Mouse (Mus musculus): Measurements from ENCODE around the gene Dapk3. TPM values are rescaled to one million over a fixed set of nuclear protein-coding genes. Genes with fewer than 3 reads are reported as not detected.
A peak's percentile ranks its signal among the peaks of the same experiment; 100 is the strongest.

Dapk3 gene
- polyA plus RNA-seq, 1 experiment: 228 TPM

DNA sequence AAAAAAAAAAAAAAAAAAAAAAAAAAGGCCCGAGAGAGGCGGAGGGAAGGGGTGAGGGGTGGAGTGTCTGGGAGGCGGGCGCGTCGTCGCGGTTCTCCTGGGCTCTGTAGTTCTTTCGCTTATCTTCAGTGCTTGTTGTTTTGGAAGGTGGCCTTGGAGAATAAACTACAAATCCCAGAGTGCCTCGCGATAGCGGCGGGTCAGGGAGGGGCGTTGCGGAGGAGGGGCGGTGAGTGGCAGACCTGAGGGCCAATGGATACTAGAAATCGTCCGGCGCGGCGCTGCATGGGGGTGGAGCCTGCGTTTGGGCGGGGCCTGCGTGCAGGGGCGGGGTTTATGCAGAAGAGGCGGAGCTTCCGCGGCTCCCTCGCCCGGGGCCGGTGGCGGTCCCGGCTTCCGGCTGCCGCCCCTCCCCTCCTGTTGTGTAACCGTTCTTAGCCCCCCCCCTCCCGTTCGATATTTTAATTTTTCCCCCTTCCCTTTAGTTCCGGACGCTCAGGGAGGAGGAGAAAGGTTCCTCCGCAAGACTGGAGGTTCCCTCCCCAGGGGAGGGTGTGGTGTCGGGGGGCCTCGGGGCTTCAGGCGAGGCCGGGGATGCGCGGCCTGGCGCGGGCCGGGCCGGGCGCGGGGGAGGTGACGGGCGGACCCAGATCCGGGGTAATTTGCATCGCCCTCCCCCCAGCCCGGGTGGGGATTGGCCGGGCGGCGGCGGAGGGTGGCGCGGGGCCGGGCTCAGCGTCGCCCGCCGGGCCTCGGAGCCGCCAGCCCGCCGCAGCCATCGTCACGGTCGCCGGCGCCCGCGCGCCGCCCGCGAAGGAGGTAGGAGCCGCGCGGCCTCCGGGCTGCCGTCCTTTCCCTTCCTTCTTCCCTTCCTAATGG lies 45.3 kb upstream of the Dapk3 start:
- WGBS: 1% methylated on average over 79 of the region's 89 CpGs
- TF ChIP-seq POLR2A (IDR thresholded peaks at IDR 0.05; ENCODE audit: low read depth, low read length) (peak; percentile 26; the same call in 1 of the 2 replicates), CTCF (IDR thresholded peaks at IDR 0.05; ENCODE audit: extremely low read depth, insufficient read length, insufficient replicate concordance, low read depth, low read length) (no peak)
- H3K27me3 ChIP-seq (ENCODE audit: control insufficient read depth, insufficient read depth, low read length): no peaks in the 10 kb centered on the region
- no peaks in the 10 kb centered on the region for H3K36me3 ChIP-seq (ENCODE audit: control insufficient read depth, insufficient read depth, low read length)
- peak overlapping the region; percentile 91 for H3K4me3 ChIP-seq (ENCODE audit: low read depth, low read length)
- H3K27ac ChIP-seq (ENCODE audit: insufficient read depth, low read depth, low read length): peak overlapping the region; percentile 88
- peaks cover 38% of the 10 kb centered on the region for H3K4me1 ChIP-seq (ENCODE audit: control insufficient read depth, insufficient read depth, insufficient read length, low read length)

DNA sequence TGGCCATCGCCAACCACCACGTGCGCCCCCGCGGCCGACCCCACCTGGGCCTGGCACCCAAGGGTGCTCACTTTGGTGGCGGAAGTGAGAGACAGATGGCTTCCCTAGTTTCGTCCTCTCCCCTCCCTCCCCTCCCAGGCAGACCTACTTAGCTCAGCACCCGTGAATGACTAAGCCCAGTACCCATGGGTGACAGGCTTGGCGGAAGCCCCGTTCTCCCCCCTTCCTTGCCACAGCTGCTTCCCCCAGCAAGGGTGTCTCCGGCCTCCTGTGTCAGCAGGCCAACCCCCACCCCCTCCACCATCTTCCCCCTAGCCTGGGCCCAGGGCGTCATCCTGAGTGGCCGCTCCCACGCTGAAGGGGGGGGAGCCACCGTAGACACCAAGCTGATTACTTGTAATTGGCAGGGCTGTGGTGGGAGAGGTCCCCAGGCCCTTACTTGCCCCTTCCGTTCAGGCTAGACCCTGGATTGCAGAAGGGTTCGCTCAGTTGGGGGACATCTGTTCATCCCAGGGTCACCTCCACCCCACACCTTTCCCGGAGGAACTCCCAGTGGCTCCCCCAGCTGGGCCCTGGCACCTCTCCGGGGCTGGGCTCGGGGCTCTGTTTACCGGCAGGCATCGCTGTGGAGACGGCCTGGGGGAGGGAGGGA lies 44.5 kb upstream of the Dapk3 start:
- 1% methylated on average over 24 of the region's 24 CpGs for WGBS
- H3K4me1 ChIP-seq (ENCODE audit: control insufficient read depth, insufficient read depth, insufficient read length, low read length): peaks cover 40% of the 10 kb centered on the region
- no peak for TF ChIP-seq CTCF (IDR thresholded peaks at IDR 0.05; ENCODE audit: extremely low read depth, insufficient read length, insufficient replicate concordance, low read depth, low read length)
- no peak for TF ChIP-seq POLR2A (IDR thresholded peaks at IDR 0.05; ENCODE audit: low read depth, low read length)
- peak overlapping the region; percentile 88 for H3K27ac ChIP-seq (ENCODE audit: insufficient read depth, low read depth, low read length)
- H3K27me3 ChIP-seq (ENCODE audit: control insufficient read depth, insufficient read depth, low read length): no peaks in the 10 kb centered on the region
- no peaks in the 10 kb centered on the region for H3K36me3 ChIP-seq (ENCODE audit: control insufficient read depth, insufficient read depth, low read length)
- H3K4me3 ChIP-seq (ENCODE audit: low read depth, low read length): peak overlapping the region; percentile 91

DNA sequence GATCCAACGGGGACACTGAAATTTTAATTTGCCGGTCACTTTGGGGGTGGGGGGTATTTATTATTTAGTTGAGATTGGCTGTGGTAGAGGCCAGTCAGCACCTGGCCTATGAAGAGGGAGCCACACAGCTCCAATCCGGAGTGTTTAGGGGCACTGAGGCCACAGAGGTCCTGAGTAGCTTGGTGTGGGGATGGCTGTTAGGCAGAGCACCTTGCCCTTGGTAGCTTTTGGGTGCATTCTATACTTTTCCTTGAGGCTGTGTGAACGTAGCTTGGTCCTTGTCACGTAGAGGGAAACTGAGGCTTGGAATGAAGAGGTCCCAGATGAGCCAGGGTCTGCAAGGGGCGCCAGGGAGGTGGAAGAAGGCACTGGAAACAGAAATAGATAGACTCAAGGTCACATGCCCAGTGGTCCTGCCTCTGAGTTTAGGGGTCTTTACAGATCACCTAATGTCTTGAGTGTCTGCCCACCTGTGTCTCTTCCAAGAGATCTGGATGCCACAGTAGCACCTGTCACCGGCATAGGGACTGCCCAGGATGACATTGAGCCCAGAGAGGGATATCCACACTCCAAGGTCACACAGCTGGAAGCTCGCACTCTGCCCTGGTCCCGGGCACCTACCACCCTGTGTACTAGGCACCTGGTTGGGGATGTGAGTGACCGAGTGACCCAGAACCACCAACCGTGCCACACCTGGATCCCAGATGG lies 43.8 kb upstream of the Dapk3 start:
- no peaks in the 10 kb centered on the region for H3K27me3 ChIP-seq (ENCODE audit: control insufficient read depth, insufficient read depth, low read length)
- H3K4me1 ChIP-seq (ENCODE audit: control insufficient read depth, insufficient read depth, insufficient read length, low read length): peaks cover 46% of the 10 kb centered on the region
- H3K36me3 ChIP-seq (ENCODE audit: control insufficient read depth, insufficient read depth, low read length): peaks cover 6% of the 10 kb centered on the region
- H3K27ac ChIP-seq (ENCODE audit: insufficient read depth, low read depth, low read length): peak overlapping the region; percentile 88
- peak overlapping the region; percentile 91 for H3K4me3 ChIP-seq (ENCODE audit: low read depth, low read length)
- TF ChIP-seq CTCF (IDR thresholded peaks at IDR 0.05; ENCODE audit: extremely low read depth, insufficient read length, insufficient replicate concordance, low read depth, low read length): no peak
- no peak for TF ChIP-seq POLR2A (IDR thresholded peaks at IDR 0.05; ENCODE audit: low read depth, low read length)
- WGBS: 19% methylated on average over 11 of the region's 11 CpGs

DNA sequence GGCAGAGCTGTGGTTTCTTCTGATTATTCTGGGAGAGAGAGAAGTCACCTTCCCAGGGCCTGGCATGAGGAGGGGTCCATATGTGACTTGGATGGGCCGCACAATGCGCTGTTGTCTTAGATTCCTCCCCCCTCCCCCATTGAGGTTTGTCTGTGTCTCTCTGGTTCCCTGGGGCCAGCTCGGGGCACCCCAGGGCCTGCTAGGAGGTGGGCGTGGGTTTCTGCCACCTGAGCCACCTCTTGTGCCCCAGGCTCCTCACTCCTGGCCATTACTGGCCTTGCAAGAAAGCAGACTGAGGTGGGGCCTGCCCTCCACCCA lies 43.3 kb upstream of the Dapk3 start:
- 25% methylated on average over 4 of the region's 4 CpGs for WGBS
- Histone ChIP-seq H3K4me1 (ENCODE audit: control insufficient read depth, insufficient read depth, insufficient read length, low read length) (peaks cover 47% of the 10 kb centered on the region), H3K27me3 (ENCODE audit: control insufficient read depth, insufficient read depth, low read length) (no peaks in the 10 kb centered on the region), H3K4me3 (ENCODE audit: low read depth, low read length) (peak overlapping the region; percentile 91), H3K36me3 (ENCODE audit: control insufficient read depth, insufficient read depth, low read length) (peaks cover 11% of the 10 kb centered on the region), H3K27ac (ENCODE audit: insufficient read depth, low read depth, low read length) (peak overlapping the region; percentile 88)
- no peak for TF ChIP-seq POLR2A (IDR thresholded peaks at IDR 0.05; ENCODE audit: low read depth, low read length)
- TF ChIP-seq CTCF (IDR thresholded peaks at IDR 0.05; ENCODE audit: extremely low read depth, insufficient read length, insufficient replicate concordance, low read depth, low read length): no peak

DNA sequence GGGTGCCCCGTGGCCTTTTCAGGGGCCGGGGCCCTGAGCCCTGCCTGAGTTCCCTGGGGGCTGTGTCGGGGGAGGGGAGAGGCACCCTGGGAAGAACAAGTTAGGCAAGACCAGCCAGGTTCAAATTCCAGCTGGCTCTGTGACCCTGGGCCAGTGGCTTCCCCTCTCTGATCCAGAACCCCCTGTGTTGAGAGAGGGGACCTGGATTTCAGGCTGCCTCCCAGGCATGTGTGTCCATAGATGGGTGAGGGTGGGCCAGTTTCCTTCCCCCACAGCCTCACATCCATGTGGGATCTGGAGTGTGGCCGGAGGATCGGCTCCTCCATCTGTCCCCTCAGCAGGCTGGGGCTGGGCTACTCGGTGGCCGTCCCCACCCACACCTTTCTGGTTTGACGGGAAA lies 42.8 kb upstream of the Dapk3 start:
- Histone ChIP-seq H3K27me3 (ENCODE audit: control insufficient read depth, insufficient read depth, low read length) (no peaks in the 10 kb centered on the region), H3K4me1 (ENCODE audit: control insufficient read depth, insufficient read depth, insufficient read length, low read length) (peaks cover 49% of the 10 kb centered on the region), H3K27ac (ENCODE audit: insufficient read depth, low read depth, low read length) (peak overlapping the region; percentile 88), H3K4me3 (ENCODE audit: low read depth, low read length) (peak overlapping the region; percentile 91), H3K36me3 (ENCODE audit: control insufficient read depth, insufficient read depth, low read length) (peaks cover 16% of the 10 kb centered on the region)
- 11% methylated on average over 8 of the region's 8 CpGs for WGBS
- no peak for TF ChIP-seq CTCF (IDR thresholded peaks at IDR 0.05; ENCODE audit: extremely low read depth, insufficient read length, insufficient replicate concordance, low read depth, low read length)
- TF ChIP-seq POLR2A (IDR thresholded peaks at IDR 0.05; ENCODE audit: low read depth, low read length): no peak

DNA sequence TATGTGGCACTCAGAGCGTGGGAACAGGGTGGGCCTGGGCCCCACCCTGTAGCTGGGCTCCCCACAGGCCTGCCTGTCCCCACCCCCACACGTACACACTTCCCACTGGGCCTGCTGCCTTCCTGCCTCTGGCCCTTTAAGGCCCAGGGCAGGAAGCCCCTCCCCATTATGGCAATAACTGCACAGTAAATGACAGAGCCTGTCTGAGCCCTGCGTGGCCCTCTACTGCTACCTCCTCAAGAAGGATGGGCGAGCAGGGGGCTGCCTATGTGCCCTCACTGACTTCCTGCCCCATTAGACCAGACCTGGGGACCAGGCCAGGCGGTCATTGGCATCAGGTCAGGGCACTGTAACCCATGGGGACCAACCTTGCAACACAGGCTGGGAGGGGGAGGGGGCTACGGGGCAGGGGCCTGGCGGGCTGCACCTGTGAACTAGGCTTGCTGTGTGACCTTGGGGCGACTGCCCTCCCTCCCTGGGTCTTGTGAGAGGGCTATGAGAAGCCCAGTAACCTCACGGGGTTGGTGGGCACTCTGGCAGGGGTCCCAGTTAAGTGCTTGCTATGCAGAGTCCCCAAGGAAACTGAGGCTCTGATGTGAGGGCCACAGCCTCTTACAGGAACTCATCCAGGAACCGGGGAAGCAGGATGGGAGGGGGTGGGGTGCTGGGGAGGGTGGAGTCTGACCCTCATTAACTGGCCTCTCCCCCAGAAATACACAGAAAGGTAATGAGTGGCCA lies 41.9 kb upstream of the Dapk3 start:
- Histone ChIP-seq H3K27me3 (ENCODE audit: control insufficient read depth, insufficient read depth, low read length) (no peaks in the 10 kb centered on the region), H3K27ac (ENCODE audit: insufficient read depth, low read depth, low read length) (peak overlapping the region; percentile 98), H3K4me3 (ENCODE audit: low read depth, low read length) (peak overlapping the region; percentile 91), H3K36me3 (ENCODE audit: control insufficient read depth, insufficient read depth, low read length) (peaks cover 25% of the 10 kb centered on the region), H3K4me1 (ENCODE audit: control insufficient read depth, insufficient read depth, insufficient read length, low read length) (peaks cover 56% of the 10 kb centered on the region)
- 13% methylated on average over 10 of the region's 10 CpGs for WGBS
- no peak for TF ChIP-seq POLR2A (IDR thresholded peaks at IDR 0.05; ENCODE audit: low read depth, low read length)
- TF ChIP-seq CTCF (IDR thresholded peaks at IDR 0.05; ENCODE audit: extremely low read depth, insufficient read length, insufficient replicate concordance, low read depth, low read length): no peak
